Mouse (Mus musculus) heart, embryonic 14.5 days (tissue): ENCODE data around the gene Kntc1. TPM values are rescaled to one million over a fixed set of nuclear protein-coding genes. Genes with fewer than 3 reads are reported as not detected.

Source experiments
- ATAC-seq: fragments of 200-750 bp; cut with Nextera tagmentation; 2 replicates; pipeline ENCODE4 v1.8.0; 2017; ENCODE audit warnings: low read depth, moderate TSS enrichment; ENCODE audit not compliant: insufficient number of reproducible peaks, insufficient read depth, low FRiP score
- H3K27ac ChIP-seq, 2 experiments: fragments of 200-500 bp in 1 of 2; fragments of 300-500 bp in 1 of 2; sonication (generic) in 1 of 2; replicated peaks in 1 of 2; 2 replicates each; pipeline ENCODE4 v1.5.1; 2012 to 2014; ENCODE audit warnings: low read depth in 2 of 2, low read length in 2 of 2, control low read depth in 1 of 2, mild to moderate bottlenecking in 1 of 2, mixed read lengths in 1 of 2; ENCODE audit not compliant: control insufficient read depth in 1 of 2, insufficient read depth in 1 of 2
- H3K27me3 ChIP-seq: fragments of 300-500 bp; sonication (generic); 2 replicates; pipeline ENCODE4 v1.6.1; 2014; ENCODE audit warnings: mild to moderate bottlenecking, low read length, control low read depth; ENCODE audit not compliant: control insufficient read depth, insufficient read depth
- H3K36me3 ChIP-seq: fragments of 300-500 bp; sonication (generic); 2 replicates; pipeline ENCODE4 v1.6.1; 2014; ENCODE audit warnings: mild to moderate bottlenecking, control low read depth, low read length, mixed read lengths; ENCODE audit not compliant: control insufficient read depth, insufficient read depth
- H3K4me1 ChIP-seq, 2 experiments: fragments of 200-500 bp in 1 of 2; fragments of 300-500 bp in 1 of 2; sonication (generic) in 1 of 2; 2 replicates each; pipeline ENCODE4 v1.6.1; 2012 to 2014; ENCODE audit warnings: low read length in 2 of 2, control low read depth in 1 of 2, mixed read lengths in 1 of 2; ENCODE audit not compliant: control insufficient read depth in 2 of 2, insufficient read depth in 2 of 2
- H3K4me2 ChIP-seq: fragments of 300-500 bp; sonication (generic); 2 replicates; pipeline ENCODE4 v1.6.1; 2014; ENCODE audit warnings: mild to moderate bottlenecking, low read length
- H3K4me3 ChIP-seq, 2 experiments: fragments of 200-500 bp in 1 of 2; fragments of 300-500 bp in 1 of 2; sonication (generic) in 1 of 2; 2 replicates each; pipeline ENCODE4 v1.5.1; 2012 to 2014; ENCODE audit warnings: low read length in 2 of 2, mild to moderate bottlenecking in 2 of 2, control low read depth in 1 of 2, low read depth in 1 of 2, moderate library complexity in 1 of 2; ENCODE audit not compliant: control insufficient read depth in 1 of 2, insufficient read depth in 1 of 2
- H3K9ac ChIP-seq: fragments of 300-500 bp; sonication (generic); 2 replicates; pipeline ENCODE4 v1.6.1; 2014; ENCODE audit warnings: mild to moderate bottlenecking, low read length
- H3K9me3 ChIP-seq: fragments of 300-500 bp; sonication (generic); 2 replicates; pipeline ENCODE4 v1.6.1; 2016; ENCODE audit warnings: low read length, control low read depth; ENCODE audit not compliant: control insufficient read depth
- WGBS: fragments of 180-500 bp; shearing (Covaris S2); extraction: QIAGEN DNeasy Blood & Tissue Kit; methylation state at CpG from one replicate; pipeline ENCODE4 v1.1.7; 2014; 5-methylcytosine and 5-hydroxymethylcytosine counted together
- polyA plus RNA-seq: library from polyadenylated mRNA; unstranded; fragments of >200 nt; fragmentation: Nextera tagmentation; extraction: Ambion mirVana; gene quantifications from 2 replicates; pipeline ENCODE4 v1.2.1, GENCODE M21; 2014

Gene Kntc1
- polyA plus RNA-seq, 1 experiment from 2014 or later, result 19.4 TPM

GRCm38 (mm10) chr5:123869615-123870014 lies 120.1 kb downstream of the Kntc1 start:
- Histone ChIP-seq H3K9ac (no peak overlapping the region), H3K27me3 (no peaks in the 10 kb centered on the region), H3K4me2 (no peak overlapping the region), H3K36me3 (no peaks in the 10 kb centered on the region), H3K4me3 (no peak overlapping the region), H3K9me3 (no peaks in the 10 kb centered on the region), H3K4me1 (no peaks in the 10 kb centered on the region), H3K27ac (no peak overlapping the region)
- 84% methylated on average over 4 of the region's 4 CpGs for WGBS
- no peak for ATAC-seq

Other genes starting within 250 kb of the Kntc1 start
- 0.40 and 0.41 TPM in 2 replicates for gene B3gnt4, start 239.3 kb upstream of the Kntc1 start, polyA plus RNA-seq
- 100 and 104 TPM in 2 replicates for gene Diablo, start 225.5 kb upstream of the Kntc1 start, polyA plus RNA-seq
- 0.31 and 0.57 TPM in 2 replicates for gene Gm49027, start 224.2 kb upstream of the Kntc1 start, polyA plus RNA-seq
- gene Vps33a, start 176.7 kb upstream of the Kntc1 start, polyA plus RNA-seq, result 23.7 and 26.2 TPM in 2 replicates
- gene Clip1, start 65.1 kb upstream of the Kntc1 start, polyA plus RNA-seq, result 48.0 and 50.5 TPM in 2 replicates
- gene Zcchc8, start 28.6 kb upstream of the Kntc1 start, polyA plus RNA-seq, result 57.0 and 63.1 TPM in 2 replicates
- gene Rsrc2, start 302 bp upstream of the Kntc1 start, polyA plus RNA-seq, result 77.3 and 80.5 TPM in 2 replicates
- gene Hcar2, start 115.8 kb downstream of the Kntc1 start, polyA plus RNA-seq, result not detected in 2 replicates
- 0.32 TPM in 1 of 2 replicates, not detected in the other for gene Hcar1, start 130.3 kb downstream of the Kntc1 start, polyA plus RNA-seq
- 89.2 and 89.5 TPM in 2 replicates for gene Denr, start 157.5 kb downstream of the Kntc1 start, polyA plus RNA-seq
- gene Gm43518, start 177.7 kb downstream of the Kntc1 start, polyA plus RNA-seq, result 1.4 and 2.8 TPM in 2 replicates
- gene Ccdc62, start 181.0 kb downstream of the Kntc1 start, polyA plus RNA-seq, result 5.1 and 6.2 TPM in 2 replicates
- 5.0 and 5.3 TPM in 2 replicates for gene Hip1r, start 223.9 kb downstream of the Kntc1 start, polyA plus RNA-seq